Mouse (Mus musculus) gastrocnemius, adult 18-20 months (tissue): Measurements from ENCODE around the gene Ism2. TPM values are rescaled to one million over a fixed set of nuclear protein-coding genes. Genes with fewer than 3 reads are reported as not detected.

Source experiments
- DNase-seq: peaks from one replicate; pipeline ENCODE4 v3.0.0; 2021; ENCODE audit warnings: low spot score
- microRNA-seq: library from miRNA; unstranded; fragments of <30 nt; microRNA quantifications from one replicate; pipeline ENCODE4 v1.2.0, GENCODE M21; 2021
- total RNA-seq, 2 experiments: library from RNA; stranded (reverse); gene quantifications; 2 replicates each; pipeline ENCODE4 v1.2.3; 2021

The Ism2 gene
- total RNA-seq, 2 experiments from 2014 or later: not detected

GRCm38 (mm10) chr12:87236882-87237483, 62.5 kb downstream of the Ism2 start:
- DNase-seq: no peak

GRCm38 (mm10) chr12:87230379-87230895, 69.1 kb downstream of the Ism2 start:
- no peak for DNase-seq

GRCm38 (mm10) chr12:87229633-87230032, 69.9 kb downstream of the Ism2 start:
- no peak for DNase-seq

Small RNAs within 50 kb of the gene (microRNA-seq; reads per million reads assigned to microRNA genes)
- not detected for gene Gm47293

Other genes with a start within 250 kb of the Ism2 start
- gene Ngb, start 197.2 kb downstream of the Ism2 start, total RNA-seq: not detected
- 10 to 100 TPM; 35.6 to 42.6 TPM for gene Gstz1, start 152.5 kb downstream of the Ism2 start, total RNA-seq
- 1 to 10 TPM; 4.1 to 5.3 TPM for gene Pomt2, start 151.7 kb downstream of the Ism2 start, total RNA-seq
- gene Samd15, start 100.0 kb downstream of the Ism2 start, total RNA-seq: under 1 TPM in 1 of 2 experiments, not detected in 1; 0.25 TPM
- gene Tmed8, start 99.3 kb downstream of the Ism2 start, total RNA-seq: 1 to 10 TPM; 1.3 to 1.4 TPM
- gene Noxred1, start 61.0 kb downstream of the Ism2 start, total RNA-seq: under 1 TPM; 0.55 to 0.94 TPM
- gene Vipas39, start 33.4 kb downstream of the Ism2 start, total RNA-seq: 1 to 10 TPM; 6.1 to 9.1 TPM
- gene Ahsa1, start 33.2 kb downstream of the Ism2 start, total RNA-seq: 100 to 1,000 TPM; 121 to 129 TPM
- gene Sptlc2, start 88.7 kb upstream of the Ism2 start, total RNA-seq: 1 to 10 TPM; 7.9 to 10.0 TPM
- 100 to 1,000 TPM; 159 to 162 TPM for gene Slirp, start 144.2 kb upstream of the Ism2 start, total RNA-seq
- 1 to 10 TPM; 4.1 to 5.5 TPM for gene Alkbh1, start 144.3 kb upstream of the Ism2 start, total RNA-seq
- gene Snw1, start 172.6 kb upstream of the Ism2 start, total RNA-seq: 10 to 100 TPM; 48.5 to 49.7 TPM
- not detected for gene Gm5788, start 195.0 kb upstream of the Ism2 start, total RNA-seq
- not detected for gene Gm8300, start 214.6 kb upstream of the Ism2 start, total RNA-seq